Mouse (Mus musculus) limb, embryonic 14.5 days (tissue): Measurements from ENCODE around the gene Smap2. TPM values are rescaled to one million over a fixed set of nuclear protein-coding genes. Genes with fewer than 3 reads are reported as not detected.

Experiments used
- ATAC-seq: fragments of 200-750 bp; cut with Nextera tagmentation; 2 replicates; pipeline ENCODE4 v1.8.0; 2017; ENCODE audit warnings: low read depth, moderate number of reproducible peaks, moderate TSS enrichment; ENCODE audit not compliant: low FRiP score
- DNase-seq: peaks from one replicate; pipeline ENCODE4 v3.0.0-alpha.2; 2015; ENCODE audit warnings: low spot score
- H3K27ac ChIP-seq: fragments of 300-500 bp; sonication (generic); replicated peaks from 2 replicates; pipeline ENCODE4 v1.5.1; 2014; ENCODE audit warnings: low read depth, mild to moderate bottlenecking, low read length, moderate library complexity, mixed read lengths
- H3K27me3 ChIP-seq: fragments of 300-500 bp; sonication (generic); 2 replicates; pipeline ENCODE4 v1.6.1; 2014; ENCODE audit warnings: low read length, mixed read lengths; ENCODE audit not compliant: control insufficient read depth, insufficient read depth
- H3K36me3 ChIP-seq: fragments of 300-500 bp; sonication (generic); 2 replicates; pipeline ENCODE4 v1.6.1; 2014; ENCODE audit warnings: mild to moderate bottlenecking, low read length, moderate library complexity, mixed read lengths; ENCODE audit not compliant: control insufficient read depth, insufficient read depth
- H3K4me1 ChIP-seq: fragments of 300-500 bp; sonication (generic); 2 replicates; pipeline ENCODE4 v1.6.1; 2014; ENCODE audit warnings: antibody characterized with exemption, low read length, mixed read lengths; ENCODE audit not compliant: control insufficient read depth, insufficient read depth
- H3K4me2 ChIP-seq: fragments of 300-500 bp; sonication (generic); replicated peaks from 2 replicates; pipeline ENCODE4 v1.6.1; 2014; ENCODE audit warnings: low read depth, mild to moderate bottlenecking, low read length, moderate library complexity; ENCODE audit not compliant: severe bottlenecking
- H3K4me3 ChIP-seq: fragments of 300-500 bp; sonication (generic); replicated peaks from 2 replicates; pipeline ENCODE4 v1.5.1; 2014; ENCODE audit warnings: low read length
- H3K9ac ChIP-seq: fragments of 300-500 bp; sonication (generic); 2 replicates; pipeline ENCODE4 v1.6.1; 2014; ENCODE audit warnings: mild to moderate bottlenecking, low read depth, low read length, moderate library complexity; ENCODE audit not compliant: severe bottlenecking
- H3K9me3 ChIP-seq: fragments of 300-500 bp; sonication (generic); 2 replicates; pipeline ENCODE4 v1.6.1; 2016; ENCODE audit warnings: low read length; ENCODE audit not compliant: control insufficient read depth
- POLR2A ChIP-seq: fragments of 200-500 bp; IDR thresholded peaks from 2 replicates; pipeline ENCODE4 v1.8.0; 2012; ENCODE audit warnings: inconsistent platforms, mild to moderate bottlenecking, moderate library complexity, borderline replicate concordance; ENCODE audit not compliant: insufficient read depth, insufficient read length; ENCODE audit errors: extremely low read depth
- WGBS: fragments of 180-500 bp; shearing (Covaris S2); extraction: QIAGEN DNeasy Blood & Tissue Kit; methylation state at CpG from one replicate; pipeline ENCODE4 v1.1.7; 2014; 5-methylcytosine and 5-hydroxymethylcytosine counted together
- polyA plus RNA-seq, 2 experiments: library from polyadenylated mRNA; depleted of rRNA in 1 of 2; stranded (reverse) in 1 of 2; unstranded in 1 of 2; fragments of >200 nt; fragmentation: Nextera tagmentation in 1 of 2; extraction: Ambion mirVana in 1 of 2; gene quantifications; 2 replicates each; pipeline versions ENCODE4 v1.2.1 to v1.2.3; 2012 to 2014

Gene Smap2
- polyA plus RNA-seq, 2 experiments: 17.3 to 19.8 TPM

GRCm38 (mm10) chr4:120950763-120951427 is 66.2 kb downstream of the Smap2 start:
- TF ChIP-seq POLR2A: no peak
- peak; percentile 32 for DNase-seq
- Histone ChIP-seq H3K4me1 (peaks cover 6% of the 10 kb centered on the region; the same call in 1 of the 2 replicates), H3K9ac (peak overlapping the region; percentile 81), H3K4me2 (peak overlapping the region; percentile 78), H3K27ac (peak overlapping the region; percentile 87), H3K27me3 (no peaks in the 10 kb centered on the region), H3K36me3 (peaks cover 7% of the 10 kb centered on the region; the same call in 1 of the 2 replicates), H3K4me3 (peak overlapping the region; percentile 85), H3K9me3 (no peaks in the 10 kb centered on the region)
- WGBS: 5% methylated on average over 20 of the region's 20 CpGs
- no peak for ATAC-seq

DNA sequence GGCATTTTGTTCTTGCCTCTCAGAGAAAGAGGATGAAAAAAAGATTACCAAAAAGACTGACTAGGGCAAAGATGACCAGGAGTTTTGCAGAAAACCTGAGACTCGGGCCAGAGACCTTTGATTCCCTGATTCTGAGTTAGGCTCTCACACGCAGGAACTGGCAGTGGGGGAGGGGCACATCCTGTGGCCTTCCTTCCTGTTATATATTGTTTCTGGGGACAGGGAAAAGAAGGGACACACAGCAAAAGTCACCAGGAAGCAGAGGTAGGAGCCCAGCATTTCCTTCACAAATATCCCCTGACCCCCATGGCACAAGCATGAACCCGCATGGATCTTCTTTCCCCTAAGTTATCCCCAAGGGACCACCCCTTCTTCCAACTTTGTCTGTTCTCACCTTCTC is 68.1 kb downstream of the Smap2 start:
- Histone ChIP-seq H3K9ac (no peak overlapping the region), H3K36me3 (peaks cover 11% of the 10 kb centered on the region), H3K4me2 (no peak overlapping the region), H3K4me3 (no peak overlapping the region), H3K27me3 (no peaks in the 10 kb centered on the region), H3K9me3 (no peaks in the 10 kb centered on the region), H3K4me1 (peaks cover 6% of the 10 kb centered on the region; the same call in 1 of the 2 replicates), H3K27ac (no peak overlapping the region)
- ATAC-seq: no peak
- DNase-seq: no peak
- WGBS: 53% methylated on average over 3 of the region's 3 CpGs
- TF ChIP-seq POLR2A: no peak

GRCm38 (mm10) chr4:120935006-120935405 is 82.0 kb downstream of the Smap2 start:
- Histone ChIP-seq H3K27me3 (no peaks in the 10 kb centered on the region), H3K4me3 (no peak overlapping the region), H3K9ac (no peak overlapping the region), H3K36me3 (peaks cover 4% of the 10 kb centered on the region; the same call in 1 of the 2 replicates), H3K4me1 (no peaks in the 10 kb centered on the region), H3K9me3 (0 out of 2 replicates have a peak, but pooled peaks cover 6% of the 10 kb centered on the region), H3K27ac (no peak overlapping the region), H3K4me2 (no peak overlapping the region)
- DNase-seq (no peak), ATAC-seq (no peak)
- TF ChIP-seq POLR2A: no peak
- WGBS: 86% methylated on average over 3 of the region's 3 CpGs

DNA sequence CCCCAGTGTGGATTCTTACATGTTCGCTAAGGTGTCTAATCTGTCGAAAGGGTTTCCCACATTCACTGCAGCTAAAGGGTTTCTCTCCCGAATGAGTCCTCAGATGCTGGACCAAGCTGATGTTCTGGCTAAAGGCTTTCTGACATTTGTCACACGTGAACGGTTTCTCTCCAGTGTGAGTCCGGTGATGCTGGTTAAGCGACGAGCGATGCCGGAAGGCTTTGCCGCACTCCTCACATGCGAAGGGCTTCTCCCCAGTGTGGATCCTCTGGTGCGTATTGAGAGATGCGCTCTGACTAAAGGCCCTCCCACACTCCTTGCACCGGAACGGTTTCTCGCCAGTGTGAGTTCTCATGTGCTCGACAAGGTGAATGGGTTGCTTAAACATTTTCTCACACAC is 86.3 kb downstream of the Smap2 start:
- 0 out of 2 replicates have a peak, but pooled peaks cover 6% of the 10 kb centered on the region for H3K9me3 ChIP-seq

DNA sequence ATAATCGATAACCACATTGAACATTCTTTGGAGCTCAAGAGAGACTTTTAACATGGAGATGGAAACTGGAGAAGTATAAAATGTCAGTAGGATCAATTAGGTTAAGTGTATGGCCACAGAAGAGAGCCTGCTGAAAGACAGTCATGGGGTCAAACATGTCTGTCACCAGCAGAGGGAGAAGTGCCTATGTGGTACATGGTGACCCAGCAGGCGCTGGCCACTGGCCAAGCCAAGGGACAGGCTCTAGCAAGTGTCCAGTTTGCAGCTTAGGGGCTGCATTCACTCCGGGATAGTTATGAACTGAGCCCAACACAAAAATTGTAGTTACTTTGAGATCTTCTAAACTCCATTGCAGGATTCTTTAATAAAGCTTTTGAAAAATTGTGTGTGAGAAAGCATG is 88.4 kb downstream of the Smap2 start:
- WGBS: 86% methylated on average over 3 of the region's 3 CpGs
- Histone ChIP-seq H3K4me3 (no peak overlapping the region), H3K27ac (no peak overlapping the region), H3K9ac (no peak overlapping the region), H3K9me3 (0 out of 2 replicates have a peak, but pooled peaks cover 6% of the 10 kb centered on the region), H3K36me3 (peaks cover 4% of the 10 kb centered on the region; the same call in 1 of the 2 replicates), H3K4me2 (no peak overlapping the region), H3K27me3 (no peaks in the 10 kb centered on the region), H3K4me1 (peaks cover 4% of the 10 kb centered on the region; the same call in 1 of the 2 replicates)
- no peak for ATAC-seq
- TF ChIP-seq POLR2A: no peak
- DNase-seq: no peak

More for the DNA sequence above, 86.3 kb downstream of the Smap2 start:
- Histone ChIP-seq H3K4me3 (no peak overlapping the region), H3K36me3 (peaks cover 4% of the 10 kb centered on the region; the same call in 1 of the 2 replicates), H3K4me1 (no peaks in the 10 kb centered on the region), H3K9ac (no peak overlapping the region), H3K27ac (no peak overlapping the region), H3K4me2 (no peak overlapping the region), H3K27me3 (no peaks in the 10 kb centered on the region)
- TF ChIP-seq POLR2A: no peak
- DNase-seq: no peak
- 95% methylated on average over 18 of the region's 18 CpGs for WGBS
- no peak for ATAC-seq

- peak; percentile 30; the same call in 1 of the 2 replicates for ATAC-seq
Measured at GRCm38 (mm10) chr4:120925386-120925785, 91.7 kb downstream of the Smap2 start.

More at GRCm38 (mm10) chr4:120925386-120925785, 91.7 kb downstream of the Smap2 start:
- peaks cover 21% of the 10 kb centered on the region for H3K9me3 ChIP-seq
- DNase-seq: no peak
- peaks cover 25% of the 10 kb centered on the region for H3K36me3 ChIP-seq
- peak overlapping the region; percentile 68 for H3K4me2 ChIP-seq
- peak overlapping the region; percentile 66 for H3K4me3 ChIP-seq
- 17% methylated on average over 3 of the region's 3 CpGs for WGBS
- H3K27me3 ChIP-seq: no peaks in the 10 kb centered on the region
- peaks cover 4% of the 10 kb centered on the region; the same call in 1 of the 2 replicates for H3K4me1 ChIP-seq
- H3K9ac ChIP-seq: peak overlapping the region; percentile 71
- H3K27ac ChIP-seq: peak overlapping the region; percentile 88
- TF ChIP-seq POLR2A: no peak
